Comparison of ENCODE assay signal across 8 mouse cellular contexts in the genomic region with DNA sequence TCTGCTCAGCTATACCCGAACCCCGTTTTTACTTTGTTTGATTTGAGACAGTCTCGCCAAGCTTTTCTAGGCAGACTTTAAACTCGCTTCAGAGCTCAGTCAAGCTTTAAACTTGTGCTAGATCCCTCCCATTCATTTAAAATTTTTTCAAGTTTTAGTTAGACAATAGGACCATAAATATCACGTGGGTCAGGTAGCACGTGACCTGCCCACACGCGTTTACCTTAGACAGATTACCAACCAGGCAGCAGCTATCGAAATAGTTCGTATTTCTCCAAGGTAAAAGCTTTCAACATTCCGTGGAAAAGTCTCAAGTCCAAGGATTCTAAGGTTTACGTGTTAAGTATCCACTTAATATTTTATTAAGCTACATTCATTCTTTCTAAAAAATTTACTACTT. TPM values are rescaled to one million over a fixed set of nuclear protein-coding genes. Genes with fewer than 3 reads are reported as not detected.
A peak's percentile ranks its signal among the peaks of the same experiment; 100 is the strongest.
DNase-seq lines count a peak whose midpoint lies in the region; ATAC-seq and TF ChIP-seq lines count a peak whose summit lies in the region.

No protein-coding gene starts in this region.

- peak overlapping the region; percentile 73 for H3K27ac ChIP-seq in heart, embryonic 16.5 days (ENCODE audit: low read length)
- H3K27ac ChIP-seq in spleen, adult 2 months (ENCODE audit: insufficient read depth, low read length), result peak overlapping the region; percentile 59; the same call in 1 of the 2 replicates

- DNase-seq in ovary, adult 18-20 months (ENCODE audit: low spot score), result peak; percentile 24
- DNase-seq in ovary, postnatal 10 days (ENCODE audit: low spot score), result no peak
- peak; percentile 87 for DNase-seq in embryo, embryonic 10.5 days (ENCODE audit: low spot score)
- peak; percentile 81 to 82 for DNase-seq in kidney, postnatal 25 days
- peak; percentile 50 to 79 for DNase-seq in spleen, adult 2 months (ENCODE audit: low read depth in 1 of 2, low spot score in 2 of 2)
- DNase-seq in left cerebral cortex, adult 11 months (ENCODE audit: low spot score), result no peak

- H3K27me3 ChIP-seq in heart, embryonic 16.5 days (ENCODE audit: control insufficient read depth, insufficient read depth, low read length), result no peaks in the 10 kb centered on the region
- H3K27me3 ChIP-seq in megakaryocyte, embryonic 14.5 days (replicated peaks), result no peaks in the 10 kb centered on the region
- no peaks in the 10 kb centered on the region for H3K27me3 ChIP-seq in spleen, adult 2 months (ENCODE audit: control insufficient read depth, insufficient read depth, low read length)

- peak overlapping the region; percentile 69 for H3K4me2 ChIP-seq in heart, embryonic 16.5 days (ENCODE audit: low read depth, low read length)

- H3K9me3 ChIP-seq in heart, embryonic 16.5 days (replicated peaks; ENCODE audit: control insufficient read depth, low read length), result no peaks in the 10 kb centered on the region
- no peaks in the 10 kb centered on the region for H3K9me3 ChIP-seq in megakaryocyte, embryonic 14.5 days

- no peak for TF ChIP-seq POLR2A in spleen, adult 2 months (IDR thresholded peaks at IDR 0.05; ENCODE audit: low read depth, low read length)

- peak overlapping the region; percentile 68 for H3K9ac ChIP-seq in heart, embryonic 16.5 days (ENCODE audit: low read length)

- 6% methylated on average over 12 of the region's 12 CpGs for WGBS in heart, embryonic 16.5 days
- 5% methylated on average over 12 of the region's 12 CpGs for WGBS in spleen, adult 2 months

- peaks cover 5% of the 10 kb centered on the region for H3K4me1 ChIP-seq in heart, embryonic 16.5 days (ENCODE audit: control insufficient read depth, insufficient read depth, low read length)
- peaks cover 12% of the 10 kb centered on the region for H3K4me1 ChIP-seq in megakaryocyte, embryonic 14.5 days
- no peaks in the 10 kb centered on the region for H3K4me1 ChIP-seq in spleen, adult 2 months (ENCODE audit: control insufficient read depth, insufficient read depth, insufficient read length)

- ATAC-seq in heart, embryonic 16.5 days (replicated peaks; ENCODE audit: extremely low read depth, insufficient read depth, low FRiP score), result peak; percentile 56

- TF ChIP-seq CTCF in spleen, adult 2 months (IDR thresholded peaks at IDR 0.05; ENCODE audit: extremely low read depth, insufficient read depth, insufficient read length, insufficient replicate concordance), result no peak

- peak overlapping the region; percentile 56 for H3K4me3 ChIP-seq in heart, embryonic 16.5 days (ENCODE audit: low read length)
- H3K4me3 ChIP-seq in megakaryocyte, embryonic 14.5 days (replicated peaks), result peak overlapping the region; percentile 90
- H3K4me3 ChIP-seq in spleen, adult 2 months (ENCODE audit: extremely low read depth, insufficient read depth, insufficient read length), result peak overlapping the region; percentile 68

- no peaks in the 10 kb centered on the region for H3K36me3 ChIP-seq in heart, embryonic 16.5 days (ENCODE audit: control insufficient read depth, insufficient read depth)
- H3K36me3 ChIP-seq in megakaryocyte, embryonic 14.5 days (replicated peaks; ENCODE audit: low read length), result no peaks in the 10 kb centered on the region
- no peaks in the 10 kb centered on the region for H3K36me3 ChIP-seq in spleen, adult 2 months (ENCODE audit: control insufficient read depth, insufficient read depth, low read length)

RNA-seq across cellular contexts. Expression of a gene that starts 10.4 kb away (rescaled TPM):
- polyA plus RNA-seq in heart, embryonic 16.5 days (2015; fragmentation: Nextera tagmentation; extraction: Ambion mirVana), result 10.5 and 11.3 TPM in 2 replicates
- not detected in 2 replicates for polyA plus RNA-seq in megakaryocyte, embryonic 14.5 days (2012; ENCODE audit: insufficient read depth, low replicate concordance)
- polyA plus RNA-seq in spleen, adult 2 months (2012; rRNA removed), result 0.15 and 0.18 TPM in 2 replicates

RNA-seq across cellular contexts. Expression of a gene that starts 42.2 kb away (rescaled TPM):
- polyA plus RNA-seq in heart, embryonic 16.5 days (2015; fragmentation: Nextera tagmentation; extraction: Ambion mirVana), result 61.6 and 61.7 TPM in 2 replicates
- 0.08 TPM in 1 of 2 replicates, not detected in the other for polyA plus RNA-seq in megakaryocyte, embryonic 14.5 days (2012; ENCODE audit: insufficient read depth, low replicate concordance)
- 1.9 and 2.1 TPM in 2 replicates for polyA plus RNA-seq in spleen, adult 2 months (2012; rRNA removed)

Comparison
In these comparisons a context has a peak if more than half of its experiments do, and no peak if none do; other contexts are left out.
1. DNase-seq: peak in ovary, adult 18-20 months (single experiment), embryo, embryonic 10.5 days (single experiment), kidney, postnatal 25 days (2 of 2) and spleen, adult 2 months (2 of 2); none in ovary, postnatal 10 days (single experiment) and left cerebral cortex, adult 11 months (single experiment).
2. RNA of a gene that starts 42.2 kb away (polyA plus RNA-seq): 61.6 to 61.7 TPM in heart, embryonic 16.5 days; 1.9 to 2.1 TPM in spleen, adult 2 months and 0.08 TPM in megakaryocyte, embryonic 14.5 days; every median in the first group is over 10 times any median in the second.
3. Peak in every context shown above with its lines, with median percentiles within 50 percentile points of each other: H3K4me3 ChIP-seq.